Mouse (Mus musculus) thymus, adult 2 months (tissue): ENCODE measurements at regions not wholly inside any gene's neighbourhood (a gene's known extent, or its start where the extent isn't known, plus 50 kb on each side); places are given as distances from the start of the nearest gene placed in this dataset.

ENCODE experiments used
- DNase-seq: peaks from one replicate; pipeline ENCODE4 v3.0.0; 2021
- H3K27ac ChIP-seq: fragments of 200-500 bp; 2 replicates; pipeline ENCODE4 v1.5.1; 2012; ENCODE audit warnings: low read length, control low read depth; ENCODE audit not compliant: control insufficient read depth, insufficient read depth
- H3K27me3 ChIP-seq: fragments of 200-500 bp; 2 replicates; pipeline ENCODE4 v1.6.1; 2012; ENCODE audit warnings: mild to moderate bottlenecking, low read length, moderate library complexity, mixed read lengths; ENCODE audit not compliant: control insufficient read depth, insufficient read depth
- H3K36me3 ChIP-seq: fragments of 200-500 bp; 2 replicates; pipeline ENCODE4 v1.6.1; 2012; ENCODE audit warnings: mild to moderate bottlenecking, low read length, moderate library complexity; ENCODE audit not compliant: control insufficient read depth, insufficient read depth
- H3K4me1 ChIP-seq: fragments of 200-500 bp; replicated peaks from 2 replicates; pipeline ENCODE4 v1.6.1; 2012; ENCODE audit warnings: low read length; ENCODE audit not compliant: control insufficient read depth, insufficient read depth
- H3K4me3 ChIP-seq: fragments of 200-500 bp; 2 replicates; pipeline ENCODE4 v1.5.1; 2012; ENCODE audit warnings: mild to moderate bottlenecking, low read length, control low read depth, moderate library complexity; ENCODE audit not compliant: control insufficient read depth, insufficient read depth
- CTCF ChIP-seq: fragments of 200-500 bp; IDR thresholded peaks from 2 replicates; pipeline ENCODE4 v1.5.1; 2012; ENCODE audit warnings: mild to moderate bottlenecking, control low read depth, low read length, moderate library complexity, borderline replicate concordance; ENCODE audit not compliant: control insufficient read depth, poor library complexity, insufficient read depth; ENCODE audit errors: extremely low read depth
- POLR2A ChIP-seq: fragments of 200-500 bp; IDR thresholded peaks from 2 replicates; pipeline ENCODE4 v1.6.1; 2012; ENCODE audit warnings: mild to moderate bottlenecking, low read length, control low read depth, moderate library complexity; ENCODE audit not compliant: control insufficient read depth, poor library complexity, insufficient read depth; ENCODE audit errors: extremely low read depth
- WGBS: fragments of 180-500 bp; shearing (Covaris S2); methylation state at CpG from one replicate; pipeline ENCODE4 v1.1.7; 2018; 5-methylcytosine and 5-hydroxymethylcytosine counted together

- TF ChIP-seq POLR2A (no peak), CTCF (no peak)
- 97% methylated on average over 9 of the region's 9 CpGs for WGBS
- Histone ChIP-seq H3K4me3 (no peak overlapping the region), H3K27me3 (no peaks in the 10 kb centered on the region), H3K36me3 (no peaks in the 10 kb centered on the region), H3K4me1 (no peaks in the 10 kb centered on the region), H3K27ac (no peak overlapping the region)
- no peak for DNase-seq
These were observed 89.5 kb downstream of the A730009L09Rik start for GRCm38 (mm10) chr16:84604272-84604975.

DNA sequence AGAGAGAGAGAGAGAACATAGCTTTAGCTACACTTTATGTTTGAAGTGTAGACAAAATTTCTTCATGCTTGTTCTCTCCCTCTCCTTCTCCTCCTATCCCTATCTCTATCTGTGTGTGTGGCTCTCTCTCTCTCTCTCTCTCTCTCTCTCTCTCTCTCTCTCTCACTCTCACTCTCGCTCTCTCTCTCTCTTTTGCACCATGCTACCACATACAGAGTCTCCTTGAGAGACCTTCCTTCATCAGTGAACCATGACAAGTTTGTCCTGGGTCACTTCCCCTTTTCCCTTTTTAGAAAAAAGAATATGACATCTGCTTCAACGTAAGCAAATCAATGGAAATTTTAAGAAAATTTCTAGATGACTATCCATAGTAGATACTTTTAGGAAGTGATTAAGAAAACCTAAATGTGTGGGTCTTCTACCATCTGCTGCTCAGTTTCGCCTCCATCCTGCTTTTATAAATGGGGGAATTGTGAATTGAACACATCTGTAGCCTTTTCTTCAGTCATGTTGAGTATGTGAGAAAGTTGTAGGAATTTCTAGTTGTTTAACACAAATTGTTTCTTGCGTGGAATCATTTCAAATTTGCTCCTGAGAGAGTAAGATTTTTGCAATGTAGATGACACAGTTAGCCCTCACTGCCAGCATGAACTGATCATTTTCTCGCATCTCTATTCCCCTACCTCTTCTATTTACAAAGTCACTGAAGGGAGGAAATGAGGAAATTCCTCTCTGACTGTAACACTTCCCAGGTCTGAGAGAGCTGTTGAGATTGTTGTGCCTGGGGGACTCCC lies 91.3 kb downstream of the A730009L09Rik start:
- no peaks in the 10 kb centered on the region for H3K36me3 ChIP-seq
- H3K4me3 ChIP-seq, result no peak overlapping the region
- no peak overlapping the region for H3K27ac ChIP-seq
- no peak for DNase-seq
- no peaks in the 10 kb centered on the region for H3K4me1 ChIP-seq
- 60% methylated on average over 5 of the region's 5 CpGs for WGBS
- H3K27me3 ChIP-seq, result no peaks in the 10 kb centered on the region
- no peak for TF ChIP-seq POLR2A
- no peak for TF ChIP-seq CTCF

DNA sequence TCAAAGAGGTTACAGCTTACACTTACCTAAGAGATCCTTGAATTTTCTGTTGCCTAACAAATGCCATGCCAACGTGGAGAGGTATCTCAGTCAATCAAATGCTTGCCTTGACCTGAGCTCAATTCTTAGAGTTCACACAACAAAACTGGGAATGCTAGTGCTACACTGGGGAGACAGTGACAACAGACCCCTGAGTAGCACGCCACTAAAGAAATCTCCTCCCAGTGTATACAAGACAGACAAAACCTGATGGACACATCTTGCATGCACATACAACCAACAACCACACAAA lies 91.8 kb downstream of the A730009L09Rik start:
- Histone ChIP-seq H3K27me3 (no peaks in the 10 kb centered on the region), H3K36me3 (no peaks in the 10 kb centered on the region), H3K4me3 (no peak overlapping the region), H3K4me1 (no peaks in the 10 kb centered on the region), H3K27ac (no peak overlapping the region)
- TF ChIP-seq CTCF, result no peak
- WGBS, result 82% methylated on average over 2 of the region's 2 CpGs
- no peak for DNase-seq

DNA sequence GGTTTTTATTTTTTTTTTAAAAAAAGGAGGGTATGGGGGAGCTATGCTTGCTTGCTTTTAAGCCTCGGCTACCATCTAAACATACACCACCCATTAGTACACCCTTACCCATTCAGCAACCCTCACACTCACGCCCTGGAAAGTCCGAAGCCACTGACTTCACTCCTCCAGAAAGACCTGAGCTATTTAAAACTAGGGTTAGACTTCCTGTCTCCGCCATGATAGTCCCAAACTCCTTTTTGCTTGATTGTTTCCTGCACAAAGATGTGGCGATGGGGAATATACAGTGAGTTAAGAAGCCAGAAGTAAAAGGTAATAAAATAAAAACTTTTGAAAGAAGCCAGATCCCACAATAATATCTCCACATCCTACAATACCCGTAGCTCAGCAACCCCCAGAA lies 92.6 kb downstream of the A730009L09Rik start:
- H3K36me3 ChIP-seq, result no peaks in the 10 kb centered on the region
- WGBS, result 95% methylated on average over 6 of the region's 6 CpGs
- no peak for TF ChIP-seq POLR2A
- no peak for TF ChIP-seq CTCF

GRCm38 (mm10) chr16:84615683-84616082 lies 100.8 kb downstream of the A730009L09Rik start:
- no peak for TF ChIP-seq CTCF
- TF ChIP-seq POLR2A, result no peak
- WGBS, result 93% methylated on average over 7 of the region's 7 CpGs
- no peak overlapping the region for H3K27ac ChIP-seq
- H3K36me3 ChIP-seq, result no peaks in the 10 kb centered on the region
- no peak for DNase-seq
- H3K27me3 ChIP-seq, result no peaks in the 10 kb centered on the region
- H3K4me3 ChIP-seq, result no peak overlapping the region
- no peaks in the 10 kb centered on the region for H3K4me1 ChIP-seq

More for the DNA sequence above, 92.6 kb downstream of the A730009L09Rik start:
- Histone ChIP-seq H3K27me3 (no peaks in the 10 kb centered on the region), H3K4me3 (no peak overlapping the region), H3K27ac (no peak overlapping the region), H3K4me1 (no peaks in the 10 kb centered on the region)
- DNase-seq, result no peak

- Histone ChIP-seq H3K27ac (no peak overlapping the region), H3K4me3 (no peak overlapping the region), H3K36me3 (no peaks in the 10 kb centered on the region), H3K4me1 (no peaks in the 10 kb centered on the region), H3K27me3 (no peaks in the 10 kb centered on the region)
- WGBS, result 91% methylated on average over 1 of the region's 1 CpGs
- TF ChIP-seq POLR2A (no peak), CTCF (no peak)
- DNase-seq, result no peak
These were observed 101.2 kb downstream of the A730009L09Rik start for GRCm38 (mm10) chr16:84616132-84616531.

DNA sequence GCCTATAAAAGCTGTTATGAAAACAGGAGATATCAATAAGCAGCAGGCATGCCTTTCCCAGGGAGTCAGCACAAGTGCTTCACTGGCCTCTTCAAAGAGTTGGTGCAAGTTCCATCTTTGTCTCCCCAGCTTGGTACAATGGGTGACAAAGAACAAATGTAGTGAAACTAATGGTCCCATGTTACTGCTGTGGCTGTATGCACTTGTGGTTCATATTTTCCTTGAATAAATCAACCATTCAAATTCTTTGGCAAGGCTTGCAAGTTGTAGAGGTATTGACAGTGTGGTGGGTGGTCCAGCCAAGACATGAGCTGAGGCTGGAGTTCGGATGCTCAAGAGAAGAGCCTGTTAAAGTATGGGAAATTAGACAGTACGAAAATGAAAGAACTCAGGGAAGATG lies 103.5 kb downstream of the A730009L09Rik start:
- WGBS, result 96% methylated on average over 2 of the region's 2 CpGs
- no peak for DNase-seq
- Histone ChIP-seq H3K27ac (no peak overlapping the region), H3K4me1 (peaks cover 2% of the 10 kb centered on the region; the same call in 1 of the 2 replicates), H3K27me3 (no peaks in the 10 kb centered on the region), H3K4me3 (no peak overlapping the region), H3K36me3 (no peaks in the 10 kb centered on the region)
- TF ChIP-seq POLR2A, result no peak
- no peak for TF ChIP-seq CTCF
